Mouse (Mus musculus) urinary bladder, adult 2 months (tissue): ENCODE results near the gene Lage3. TPM values are rescaled to one million over a fixed set of nuclear protein-coding genes. Genes with fewer than 3 reads are reported as not detected.
A peak's percentile ranks its signal among the peaks of the same experiment; 100 is the strongest.
"Not testable (repeated sequence)": the region's sequence is repeated elsewhere in the genome, so short reads cannot be mapped to it uniquely, and the experiment has no call there.

Experiments
- DNase-seq: peaks from one replicate; pipeline ENCODE4 v3.0.0; 2022; ENCODE audit warnings: low spot score
- polyA plus RNA-seq: library from polyadenylated mRNA; depleted of rRNA; stranded (reverse); fragments of >200 nt; gene quantifications from 2 replicates; pipeline ENCODE4 v1.2.3, GENCODE M21; 2012; rRNA removed

Lage3 gene
- 67.1 and 87.5 TPM in 2 replicates for polyA plus RNA-seq

DNA sequence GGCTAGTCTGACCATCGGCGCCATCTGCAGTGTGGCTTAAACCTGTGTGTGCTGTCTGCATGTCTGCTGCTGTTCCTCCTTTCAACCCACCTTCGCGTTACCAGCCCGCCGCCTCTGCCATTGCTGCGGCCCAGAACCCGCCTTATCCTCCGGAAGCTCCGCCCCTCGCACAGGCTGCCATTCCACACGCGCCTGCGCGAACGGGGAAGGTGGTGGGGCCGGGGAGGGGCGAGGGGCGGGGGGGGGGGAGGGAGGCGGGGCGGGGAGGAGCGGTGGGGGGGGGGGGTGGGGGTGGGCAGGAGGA lies at the start of gene Lage3:
Lage3 (minus strand) TSS at position 152 of the 304 bp plus-strand sequence.
- peak; percentile 46 for DNase-seq

DNA sequence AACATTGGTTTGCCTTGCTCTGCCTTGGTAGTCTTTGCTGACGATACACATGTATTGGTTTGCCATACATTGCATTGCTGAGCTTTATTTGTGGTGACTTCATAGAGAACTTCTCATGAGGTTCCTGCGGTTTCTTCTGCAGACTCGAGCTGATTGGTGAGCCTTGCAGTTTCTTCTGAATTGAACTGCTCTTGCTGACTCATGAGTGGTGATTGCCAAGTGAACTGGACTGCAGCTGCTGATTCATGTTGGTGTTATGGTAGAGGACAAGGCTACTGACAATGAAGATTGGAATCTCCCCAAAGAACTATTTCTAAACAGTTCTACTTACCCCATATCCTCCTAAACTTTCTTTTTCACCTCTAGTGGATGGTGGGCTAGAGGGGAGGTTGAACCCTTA lies 46.7 kb upstream of the Lage3 start:
- DNase-seq: no peak

DNA sequence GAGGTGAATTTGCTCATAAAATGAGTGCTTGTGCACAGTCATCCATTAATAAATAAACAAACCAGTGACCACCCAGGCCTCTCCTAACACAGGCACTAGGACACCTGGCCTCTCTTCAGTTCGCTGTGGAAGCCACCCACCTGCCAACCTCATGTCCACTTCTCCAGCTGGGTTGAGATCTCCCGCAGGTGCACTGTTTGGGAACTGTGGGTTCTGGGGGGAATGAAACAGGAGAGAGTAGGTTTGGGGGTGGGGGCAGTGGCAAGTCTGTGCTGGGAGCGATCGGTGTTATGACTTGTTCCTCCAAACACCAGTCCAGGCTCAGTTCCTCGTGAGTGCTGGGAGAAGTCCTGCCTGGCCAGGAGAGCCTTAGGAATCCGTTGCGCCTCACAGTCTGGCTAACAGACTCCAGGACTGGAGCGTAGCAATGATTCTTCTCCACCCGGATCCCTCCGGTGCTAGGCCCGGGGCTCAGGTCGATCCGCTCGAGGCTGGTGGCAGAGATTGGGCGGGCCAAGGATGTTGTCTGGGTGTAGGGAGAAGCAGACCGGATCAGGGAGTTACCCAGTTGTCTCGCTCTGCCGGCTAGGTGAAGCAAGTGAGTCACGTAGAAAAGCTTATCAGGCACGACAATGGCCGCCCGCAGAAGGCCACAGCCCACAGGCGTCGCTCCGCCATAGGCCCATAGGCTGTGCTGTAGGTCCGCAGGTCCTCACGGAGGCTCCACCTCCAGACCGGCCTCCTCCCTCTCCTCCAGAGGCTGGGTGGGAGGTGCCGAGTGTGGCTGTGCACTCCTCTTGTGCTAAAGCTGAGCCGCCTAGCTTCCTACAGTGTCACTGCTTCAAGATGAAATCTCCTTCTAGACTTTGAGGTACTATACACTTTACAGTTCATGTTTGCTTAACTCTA lies 39.4 kb upstream of the Lage3 start, which contains the start of the genes Fam3a and Ikbkg:
Fam3a (minus strand) TSS at position 738 of the 909 bp plus-strand sequence.
Ikbkg (plus strand) TSS at position 756 of the 909 bp plus-strand sequence.
- DNase-seq: peak; percentile 59

DNA sequence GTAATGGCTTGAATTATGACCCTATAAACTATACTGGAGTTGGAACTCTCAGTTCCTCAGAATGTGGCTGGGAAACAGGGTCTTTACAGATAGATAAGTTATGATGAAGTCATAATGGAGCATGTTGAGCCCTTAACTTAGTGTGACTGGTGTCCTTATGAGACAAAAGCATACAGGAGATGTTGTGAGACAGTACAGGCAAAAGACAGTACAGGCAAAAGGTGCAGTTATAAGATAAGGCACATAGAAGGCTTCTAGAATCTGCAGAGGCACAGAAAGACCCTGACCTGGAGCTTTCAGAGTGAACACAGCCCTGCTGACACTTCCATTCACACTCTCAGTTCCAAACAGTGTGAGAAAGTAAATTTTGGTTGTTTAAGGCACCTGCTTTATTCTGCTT lies 34.7 kb upstream of the Lage3 start:
- DNase-seq: no peak

DNA sequence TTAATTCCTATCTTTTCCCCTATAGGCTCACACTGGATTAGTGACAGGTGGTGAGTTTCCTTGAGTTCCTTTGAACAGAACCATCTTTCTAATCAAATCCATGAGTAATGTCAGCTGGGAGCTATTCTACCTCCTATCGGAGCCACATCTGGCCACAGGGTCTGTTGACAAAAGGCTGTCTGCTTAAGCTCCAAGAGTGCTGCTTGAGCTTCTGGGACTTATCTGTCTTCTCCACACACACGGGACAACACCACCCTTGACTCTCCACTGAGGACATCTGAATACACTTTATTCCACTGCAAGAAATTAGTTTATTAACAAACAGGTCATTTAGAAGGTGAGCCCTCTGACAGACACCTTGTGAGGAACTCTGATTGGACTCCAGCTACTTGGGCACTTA lies 31.0 kb upstream of the Lage3 start:
- DNase-seq: no peak

DNA sequence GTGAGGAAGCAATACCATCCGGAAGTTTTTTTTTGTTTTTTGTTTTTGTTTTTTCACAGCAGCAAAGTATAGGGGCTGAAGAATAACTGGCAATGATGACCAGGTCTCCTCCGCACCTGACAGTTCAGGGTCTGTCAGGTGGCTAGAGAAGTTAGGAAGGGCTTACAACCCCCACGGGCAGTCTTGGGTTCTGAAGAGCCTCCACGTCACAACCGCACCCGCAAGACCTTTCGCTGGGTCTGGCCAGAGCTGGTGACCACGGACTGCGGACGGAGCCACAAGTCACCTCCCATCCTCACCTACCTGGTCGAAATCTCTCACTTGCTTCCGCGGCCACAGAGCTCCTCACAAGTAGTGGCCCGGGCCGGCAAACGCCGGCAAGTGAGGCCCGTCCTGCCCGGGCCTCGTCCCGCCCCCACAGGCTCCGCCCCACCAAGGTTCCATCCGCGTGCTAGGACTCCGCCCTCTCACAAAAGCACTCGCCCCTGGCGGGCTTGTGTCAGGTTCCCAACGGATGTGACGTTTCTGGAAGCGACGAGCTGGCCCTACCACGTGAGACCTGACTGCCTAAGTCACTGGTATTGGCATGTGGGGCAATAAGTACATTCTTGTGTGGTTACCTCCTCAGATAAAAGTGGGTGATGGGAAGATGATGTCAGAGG lies 19.6 kb upstream of the Lage3 start, which contains the start of the genes Ubl4a and Slc10a3:
Ubl4a (minus strand) TSS at position 331 of the 662 bp plus-strand sequence.
Slc10a3 (minus strand) TSS at position 462 of the 662 bp plus-strand sequence.
- peak; percentile 52 for DNase-seq

DNA sequence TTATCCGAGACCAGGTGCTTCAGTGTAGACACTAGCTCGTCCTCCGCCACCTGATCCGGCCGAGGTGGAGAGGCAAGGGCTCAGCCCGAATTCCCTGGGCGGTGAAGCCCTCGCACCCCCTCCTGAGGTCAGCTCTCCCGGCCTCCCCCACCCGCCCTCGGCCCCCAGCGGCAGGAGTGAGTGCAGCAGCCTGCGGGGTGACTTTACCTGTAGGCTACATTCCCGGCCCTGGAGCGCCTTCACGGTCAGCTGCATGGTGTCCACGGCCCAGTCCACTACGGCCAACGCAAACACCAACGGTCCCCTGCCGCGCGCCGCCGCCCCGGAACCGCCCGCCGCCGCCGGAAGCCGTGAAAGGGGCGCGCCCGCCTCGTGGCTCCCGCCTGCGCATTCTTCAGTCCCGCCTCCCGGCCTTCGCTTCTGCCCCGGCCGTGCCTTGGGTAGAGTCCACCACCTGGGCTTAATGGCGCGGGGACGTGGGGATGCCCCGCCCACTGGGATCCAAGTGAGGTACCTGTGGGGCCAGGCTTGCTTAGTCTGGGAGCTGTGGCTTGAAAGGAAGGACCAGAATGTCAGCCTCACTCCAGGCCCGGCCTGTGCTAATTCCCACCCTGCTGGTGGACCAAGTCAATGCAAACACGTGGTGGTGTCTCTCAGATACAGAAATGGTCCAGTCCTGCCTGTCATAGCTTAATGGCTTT lies 14.9 kb upstream of the Lage3 start:
- DNase-seq: peak; percentile 63

DNA sequence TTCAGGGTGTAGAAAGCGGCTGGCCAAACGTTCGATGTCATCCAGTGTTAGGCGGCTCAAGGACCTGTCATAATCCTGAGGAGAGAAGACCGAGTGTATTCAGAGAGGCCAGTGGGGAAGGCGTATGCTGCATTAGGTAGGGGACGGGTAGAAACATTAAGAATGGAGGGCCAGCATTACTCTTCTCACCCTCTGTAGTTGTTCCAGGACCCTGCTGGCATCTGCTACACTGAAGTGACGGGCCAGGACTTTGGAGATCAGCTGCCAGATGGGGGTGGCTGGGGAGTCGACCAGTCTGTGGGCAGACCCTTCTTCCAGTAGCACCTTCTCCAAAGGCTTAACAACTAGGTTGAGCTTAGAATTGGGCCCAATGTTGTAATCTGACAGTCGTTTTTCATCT lies 14.1 kb upstream of the Lage3 start:
- DNase-seq: no peak

DNA sequence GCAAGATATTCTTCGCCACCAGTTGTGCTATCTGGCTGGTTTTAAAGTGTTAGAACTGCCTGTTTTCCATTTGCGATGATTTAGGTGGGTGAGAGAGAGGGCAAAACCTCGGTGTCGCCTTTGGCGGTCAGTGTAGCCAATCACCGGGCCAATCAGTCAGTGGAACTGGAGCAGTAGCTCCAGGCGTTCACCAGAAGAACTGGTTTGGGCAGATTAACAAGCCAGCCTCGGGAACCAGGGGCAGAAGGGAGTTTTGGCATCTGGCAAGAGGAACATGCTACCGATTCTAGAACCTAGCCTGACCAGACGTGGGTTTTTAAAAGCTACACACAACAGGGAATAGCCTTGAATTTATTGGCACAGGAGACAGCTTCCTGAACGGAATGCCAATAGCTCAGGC lies 5.8 kb upstream of the Lage3 start:
- DNase-seq: peak; percentile 21

DNA sequence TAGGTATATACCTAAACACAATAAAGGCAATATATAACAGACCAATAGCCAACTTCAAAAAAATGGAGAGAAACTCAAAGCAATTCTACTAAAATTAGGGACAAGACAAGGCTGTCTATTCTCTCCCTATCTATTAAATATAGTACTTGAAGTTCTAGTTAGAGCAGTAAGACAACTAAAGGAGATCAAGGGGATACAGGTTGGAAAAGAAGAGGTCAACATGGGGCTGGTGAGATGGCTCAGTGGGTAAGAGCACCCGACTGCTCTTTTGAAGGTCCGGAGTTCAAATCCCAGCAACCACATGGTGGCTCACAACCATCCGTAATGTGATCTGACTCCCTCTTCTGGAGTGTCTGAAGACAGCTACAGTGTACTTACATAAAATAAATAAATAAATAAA lies 3.7 kb upstream of the Lage3 start:
- not testable (repeated sequence) for DNase-seq

DNA sequence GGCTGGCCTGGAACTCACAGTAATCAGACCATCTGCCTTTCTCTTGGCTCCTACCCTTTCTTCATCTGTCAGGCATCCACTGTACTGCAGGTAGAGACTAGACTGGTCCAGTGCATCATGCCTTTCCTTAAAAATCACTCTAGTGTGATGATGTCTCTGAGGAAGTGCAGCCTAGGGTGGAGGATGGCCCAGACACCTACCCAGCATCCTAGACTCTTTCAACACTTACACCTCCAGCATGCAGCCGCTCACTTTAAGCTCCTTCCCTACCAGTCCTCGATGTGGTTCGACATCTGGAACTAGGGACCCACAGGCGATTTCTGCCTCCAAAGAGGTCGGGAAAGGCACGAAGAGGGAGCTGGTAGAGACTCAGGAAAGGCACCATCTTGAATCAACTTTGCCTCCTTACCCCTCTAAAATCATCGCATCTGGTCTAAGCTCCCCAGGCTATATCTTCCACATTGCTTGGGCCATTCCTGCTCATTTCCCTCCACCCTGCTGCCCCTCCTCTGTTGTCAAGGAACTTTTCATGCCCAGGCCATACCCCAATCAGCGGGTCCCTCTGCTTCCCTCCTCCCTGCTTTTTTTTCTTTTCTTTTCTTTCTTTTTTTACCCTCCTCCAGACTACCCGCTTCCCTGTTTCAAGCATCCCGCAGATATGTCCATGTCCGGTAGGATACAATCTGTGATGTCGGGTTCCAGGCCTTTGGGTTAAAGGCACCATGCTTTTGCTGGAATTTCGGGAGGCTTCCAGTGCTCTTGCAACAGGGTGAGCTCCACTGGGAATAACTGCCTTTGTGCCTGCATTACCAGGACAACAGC lies 562 bp downstream of the Lage3 start:
- no peak for DNase-seq

DNA sequence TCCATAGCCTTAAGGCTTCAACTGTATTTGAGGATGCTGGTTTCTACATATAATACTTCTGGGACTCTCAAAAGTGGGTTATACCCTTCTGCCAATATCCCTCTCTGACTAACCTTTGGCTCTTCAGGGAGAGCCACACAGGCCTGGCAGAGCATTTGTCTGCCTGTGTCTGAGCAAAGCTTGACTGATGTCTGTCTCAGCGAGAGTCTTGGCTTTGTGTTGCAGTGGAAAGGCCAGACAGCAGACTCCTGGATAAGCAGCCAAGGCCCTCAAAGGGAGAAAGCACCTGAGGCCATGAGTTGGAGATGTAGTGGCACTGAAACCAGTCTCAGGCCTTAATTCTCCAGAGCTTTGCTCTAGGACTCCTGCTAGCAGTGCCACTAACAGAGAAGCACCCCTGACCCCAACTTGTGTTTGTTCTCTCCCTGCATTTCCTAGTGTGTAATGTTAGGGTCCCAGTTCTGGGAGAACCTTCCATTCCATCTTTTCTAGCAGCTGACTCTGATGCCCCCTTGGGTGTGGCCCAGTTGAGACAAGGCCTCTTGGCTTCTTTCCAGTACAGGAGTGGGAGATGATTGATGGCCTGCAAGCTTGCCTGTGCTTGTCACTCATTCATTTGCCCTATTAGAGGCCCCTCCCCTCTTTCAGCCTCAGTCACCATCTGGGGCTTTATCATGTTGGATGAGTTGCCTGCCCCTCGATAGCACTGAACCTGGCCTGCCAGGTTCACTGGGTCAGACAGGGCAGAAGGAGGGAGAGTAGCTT lies 23.1 kb downstream of the Lage3 start:
- DNase-seq: no peak

DNA sequence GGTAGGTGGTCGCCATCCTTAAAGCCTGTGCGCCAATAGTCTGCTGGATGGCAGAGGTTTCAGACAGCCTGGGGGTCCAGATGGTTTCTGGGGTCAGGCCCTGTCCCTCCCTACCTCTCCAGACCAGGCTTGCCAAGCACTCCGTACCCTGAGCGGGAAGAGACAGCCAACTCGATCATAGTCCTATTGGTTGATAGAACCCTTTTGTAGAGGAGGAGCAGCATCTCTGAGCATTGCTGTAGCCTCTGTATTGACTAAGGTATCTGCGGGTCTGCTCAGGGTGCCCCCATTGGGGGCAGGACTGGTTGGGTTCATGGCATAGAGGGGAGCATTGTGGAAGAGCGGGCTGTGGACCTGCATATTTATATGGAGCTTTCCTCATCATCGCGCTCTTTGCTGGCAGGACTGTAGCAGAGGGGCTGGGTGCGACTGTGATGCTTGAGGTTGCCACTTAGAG lies 24.2 kb downstream of the Lage3 start:
- no peak for DNase-seq

DNA sequence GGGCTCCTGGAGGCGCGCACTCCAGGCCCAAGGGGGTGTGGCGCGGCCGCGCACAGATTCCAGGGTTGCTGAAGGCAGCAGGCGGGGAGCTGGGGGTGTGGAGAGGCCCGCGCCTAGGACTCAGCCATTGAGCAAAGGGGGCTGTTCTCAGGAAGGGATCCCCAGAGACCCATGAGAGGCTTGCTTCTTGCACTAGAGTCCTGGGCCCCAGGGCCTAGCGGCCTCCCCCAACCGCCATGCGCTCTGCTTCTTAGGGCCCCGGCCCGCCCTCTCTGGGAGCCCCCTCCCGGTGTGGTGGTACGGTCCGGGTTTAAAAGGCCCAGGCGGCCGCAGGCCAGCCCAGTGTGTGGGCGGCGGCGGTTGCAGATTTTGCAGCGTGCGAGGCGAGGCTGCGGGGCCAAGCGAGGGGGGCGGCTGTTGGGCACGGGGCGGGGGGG lies 24.7 kb downstream of the Lage3 start, which contains the start of gene Plxna3:
Plxna3 (plus strand) TSS at position 342 of the 437 bp plus-strand sequence.
- peak; percentile 73 for DNase-seq

DNA sequence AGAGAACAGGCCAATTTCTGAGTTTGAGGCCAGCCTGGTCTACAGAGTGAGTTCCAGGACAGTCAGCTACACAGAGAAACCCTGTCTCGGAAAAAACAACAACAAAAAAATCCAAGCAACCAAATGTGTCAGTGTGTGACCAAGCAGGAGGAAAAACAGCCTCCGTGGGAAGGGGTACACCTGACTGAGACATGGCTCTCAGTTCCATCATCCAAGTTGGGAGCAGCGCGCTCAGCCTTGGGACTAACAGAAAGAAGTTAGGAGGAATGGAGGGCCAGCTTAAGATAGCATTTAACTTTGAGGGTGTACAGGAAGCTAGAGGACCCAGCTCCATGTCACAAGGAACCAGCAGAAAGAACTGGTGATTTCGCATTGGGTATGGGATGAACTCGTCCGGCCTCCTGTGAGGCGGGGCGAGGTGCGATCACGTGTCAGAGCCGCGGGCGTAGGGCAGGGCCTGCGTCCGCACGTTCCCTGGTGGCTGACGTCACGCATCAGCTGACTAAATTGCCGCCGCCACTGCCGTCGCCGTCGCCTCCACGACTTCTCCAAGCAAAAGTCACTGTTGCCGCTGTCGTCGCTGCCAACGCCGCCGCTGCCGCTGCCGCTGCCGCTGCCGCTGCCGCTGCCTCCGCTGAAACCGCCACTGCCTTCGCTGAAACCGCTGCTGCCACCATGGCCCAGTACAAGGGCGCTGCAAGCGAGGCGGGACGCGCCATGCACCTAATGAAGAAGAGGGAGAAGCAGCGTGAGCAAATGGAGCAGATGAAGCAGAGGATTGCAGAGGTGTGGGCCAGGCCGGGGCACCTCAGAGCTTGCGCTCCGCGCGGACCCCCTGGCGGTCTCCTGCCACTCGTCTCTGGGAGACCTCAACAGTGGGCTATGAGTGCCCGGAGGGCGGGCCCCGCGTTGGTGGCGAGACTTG lies 40.6 kb downstream of the Lage3 start, which contains the start of gene Fam50a:
Fam50a (plus strand) TSS at position 494 of the 925 bp plus-strand sequence.
- DNase-seq: peak; percentile 57

DNA sequence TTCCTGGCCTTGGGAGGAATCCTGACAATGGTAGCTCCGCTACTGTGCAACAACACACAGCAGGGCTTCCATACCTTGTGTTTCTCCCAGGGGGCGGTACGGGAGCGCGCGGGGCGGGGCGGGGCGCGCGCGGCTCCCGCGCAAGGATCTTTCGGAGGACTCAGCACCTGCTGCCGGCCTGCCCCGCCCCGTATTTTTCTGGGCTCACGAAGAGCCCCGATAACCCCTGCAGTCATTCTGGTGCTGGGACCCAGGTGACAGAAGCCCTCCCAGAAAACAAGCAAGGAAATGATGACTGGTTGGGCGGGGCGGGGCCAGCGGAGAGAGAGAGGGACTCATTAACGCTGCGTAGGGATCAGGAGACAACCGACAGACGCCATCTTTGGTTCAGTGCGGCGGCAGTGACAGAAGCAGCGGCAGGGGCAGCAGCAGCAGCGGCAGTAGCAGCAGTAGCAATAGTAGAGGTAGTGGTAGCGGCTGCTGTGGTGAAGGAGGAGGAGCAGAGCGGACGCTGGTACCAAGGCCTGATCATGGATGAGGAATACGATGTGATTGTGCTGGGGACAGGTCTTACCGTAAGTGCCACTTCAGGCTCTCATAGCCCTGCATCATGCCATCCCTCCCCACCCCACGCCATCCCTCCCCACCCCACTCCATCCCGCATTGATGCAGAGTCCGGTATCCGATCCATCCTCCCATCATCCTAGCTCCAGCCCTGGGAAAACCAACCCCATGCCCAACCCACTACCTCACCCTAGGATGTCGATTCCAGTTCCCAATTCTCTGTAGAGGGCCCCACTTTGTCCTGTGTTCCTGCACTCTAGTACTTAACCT lies 48.3 kb downstream of the Lage3 start, which contains the start of gene Gdi1:
Gdi1 (plus strand) TSS at position 132 of the 834 bp plus-strand sequence.
- DNase-seq: peak; percentile 67
